Mouse (Mus musculus): ENCODE results near the gene Snap47. TPM values are rescaled to one million over a fixed set of nuclear protein-coding genes. Genes with fewer than 3 reads are reported as not detected.

Snap47 gene
- total and polyA plus RNA-seq, 3 experiments = 13.3 to 34.9 (median 27.9) TPM

DNA sequence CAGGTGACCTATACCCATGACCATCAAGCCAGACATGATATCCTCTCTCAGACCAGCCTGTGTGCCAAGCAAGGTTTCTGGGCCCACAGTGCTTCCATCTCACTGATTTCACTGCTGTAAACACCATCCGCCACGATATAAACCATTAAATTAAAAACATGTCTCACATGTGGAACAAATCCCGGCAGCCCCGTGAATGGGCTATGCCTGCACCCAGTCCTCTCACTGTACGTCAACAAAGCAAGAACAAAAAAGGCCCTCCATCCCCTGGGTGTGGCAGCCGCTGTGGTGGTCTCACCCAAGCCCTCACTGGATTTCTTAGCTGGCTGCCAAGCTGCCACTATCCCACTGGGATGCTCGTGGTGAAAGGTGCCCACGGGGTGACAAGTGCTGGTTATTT is 51.2 kb downstream of the Snap47 start:
- peaks cover 18% of the 10 kb centered on the region for H3K27me3 ChIP-seq (ENCODE audit: insufficient read depth, low read length)
- ATAC-seq (ENCODE audit: extremely low read depth, insufficient number of reproducible peaks, low FRiP score, poor library complexity, severe bottlenecking) (no peak), DNase-seq (ENCODE audit: low spot score) (no peak)

DNA sequence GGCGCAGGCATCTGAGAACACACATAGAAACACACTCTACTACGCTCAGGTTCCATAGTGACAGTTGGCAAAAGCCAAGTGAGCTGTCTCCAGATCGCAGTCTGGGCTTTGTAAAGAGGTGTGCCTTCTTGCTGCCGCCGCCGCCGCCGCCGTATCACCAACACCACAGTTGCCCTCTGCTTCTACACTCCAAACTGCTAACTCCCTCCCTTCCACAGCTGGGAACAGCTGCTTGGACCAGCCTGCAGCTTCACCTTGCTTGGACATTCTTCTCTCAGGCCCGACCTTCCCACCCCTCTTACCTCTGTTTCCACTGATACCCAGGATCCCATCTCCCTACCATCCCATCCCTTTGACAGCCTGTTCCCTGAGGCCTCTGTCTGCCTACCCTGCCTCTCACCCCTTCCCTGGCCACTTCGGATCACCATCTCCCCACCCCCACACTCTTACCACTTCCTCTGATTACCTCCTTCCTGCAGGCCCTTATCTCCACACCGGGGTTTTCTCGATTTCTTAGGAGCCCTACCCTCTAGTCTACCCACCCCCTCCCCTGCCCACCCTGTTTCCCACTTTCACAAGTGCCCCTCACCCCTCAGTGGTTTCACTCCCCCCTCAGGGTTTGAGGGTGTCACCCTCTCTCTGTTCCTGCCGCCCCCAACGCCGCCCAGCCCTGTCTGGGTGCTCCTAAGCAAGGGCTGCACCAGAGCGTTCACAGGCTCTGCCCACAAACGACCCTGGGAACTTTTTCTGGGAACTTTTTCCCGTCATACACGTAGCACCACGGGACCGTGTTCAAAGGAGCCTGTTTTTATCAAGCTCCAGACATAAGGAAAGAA is 53.2 kb downstream of the Snap47 start:
- Histone ChIP-seq H3K4me3 (ENCODE audit: low read depth, low read length) (peak overlapping the region; percentile 26; the same call in 1 of the 2 replicates), H3K9me3 (replicated peaks) (no peaks in the 10 kb centered on the region), H3K4me1 (ENCODE audit: insufficient read depth, low read depth, low read length) (peaks cover 31% of the 10 kb centered on the region), H3K27me3 (ENCODE audit: insufficient read depth, low read length) (peaks cover 28% of the 10 kb centered on the region), H3K36me3 (replicated peaks) (peaks cover 4% of the 10 kb centered on the region)
- TF ChIP-seq CTCF (IDR thresholded peaks at IDR 0.05; ENCODE audit: low read depth, low read length) = no peak
- TF ChIP-seq GATA2 (IDR thresholded peaks at IDR 0.05; ENCODE audit: borderline replicate concordance, low read depth, low read length) = no peak
- no peak for TF ChIP-seq TAL1 (conservative IDR thresholded peaks at IDR 0.05; ENCODE audit: low read depth, low read length)
- no peak for TF ChIP-seq GATA1 (IDR thresholded peaks at IDR 0.05; ENCODE audit: borderline replicate concordance, low read length)
- ATAC-seq (ENCODE audit: extremely low read depth, insufficient number of reproducible peaks, low FRiP score, poor library complexity, severe bottlenecking) = peak; percentile 57
- DNase-seq (ENCODE audit: low spot score) = peak; percentile 59

More for the DNA sequence above, 51.2 kb downstream of the Snap47 start:
- H3K36me3 ChIP-seq (replicated peaks) = peaks cover 16% of the 10 kb centered on the region
- no peak overlapping the region for H3K4me3 ChIP-seq (ENCODE audit: low read depth, low read length)
- TF ChIP-seq POLR2AphosphoS5 (IDR thresholded peaks at IDR 0.05; ENCODE audit: insufficient replicate concordance, low read depth, low read length) = no peak
- no peak for TF ChIP-seq GATA1 (IDR thresholded peaks at IDR 0.05; ENCODE audit: borderline replicate concordance, low read length)
- no peak for TF ChIP-seq CTCF (IDR thresholded peaks at IDR 0.05; ENCODE audit: low read depth, low read length)
- no peak for TF ChIP-seq TAL1 (conservative IDR thresholded peaks at IDR 0.05; ENCODE audit: low read depth, low read length)
- TF ChIP-seq GATA2 (IDR thresholded peaks at IDR 0.05; ENCODE audit: borderline replicate concordance, low read depth, low read length) = no peak
- no peaks in the 10 kb centered on the region for H3K9me3 ChIP-seq (replicated peaks)
- H3K4me1 ChIP-seq (ENCODE audit: insufficient read depth, low read depth, low read length) = peaks cover 31% of the 10 kb centered on the region

DNA sequence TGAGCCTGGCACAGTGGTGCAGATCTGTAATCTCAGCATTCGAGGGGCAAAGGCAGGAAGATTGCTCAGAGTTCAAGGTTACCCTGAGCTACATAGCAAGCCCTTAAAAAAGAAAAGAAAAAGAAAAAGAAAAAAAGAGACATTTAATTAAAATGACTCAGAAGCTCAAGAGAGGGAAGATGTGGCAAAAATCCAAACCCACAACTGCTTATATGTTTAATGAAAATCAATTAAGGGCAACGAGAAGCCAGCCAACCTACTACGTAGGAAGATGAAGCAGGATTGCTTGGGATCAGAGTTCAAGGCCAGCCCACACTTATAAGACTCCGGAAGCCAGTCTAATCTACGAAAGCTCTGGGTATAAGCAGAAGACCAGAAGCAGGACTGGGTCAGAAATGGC is 56.5 kb downstream of the Snap47 start:
- DNase-seq (ENCODE audit: low spot score) (no peak), ATAC-seq (ENCODE audit: extremely low read depth, insufficient number of reproducible peaks, low FRiP score, poor library complexity, severe bottlenecking) (no peak)
- no peaks in the 10 kb centered on the region for H3K9me3 ChIP-seq (replicated peaks)
- peaks cover 31% of the 10 kb centered on the region for H3K4me1 ChIP-seq (ENCODE audit: insufficient read depth, low read depth, low read length)
- no peaks in the 10 kb centered on the region for H3K36me3 ChIP-seq (replicated peaks)
- H3K27me3 ChIP-seq (ENCODE audit: insufficient read depth, low read length) = peaks cover 42% of the 10 kb centered on the region
- H3K4me3 ChIP-seq (ENCODE audit: low read depth, low read length) = no peak overlapping the region
- TF ChIP-seq CTCF (IDR thresholded peaks at IDR 0.05; ENCODE audit: low read depth, low read length) = no peak
- no peak for TF ChIP-seq POLR2AphosphoS5 (IDR thresholded peaks at IDR 0.05; ENCODE audit: insufficient replicate concordance, low read depth, low read length)
- TF ChIP-seq GATA1 (IDR thresholded peaks at IDR 0.05; ENCODE audit: borderline replicate concordance, low read length) = no peak
- no peak for TF ChIP-seq GATA2 (IDR thresholded peaks at IDR 0.05; ENCODE audit: borderline replicate concordance, low read depth, low read length)
- no peak for TF ChIP-seq TAL1 (conservative IDR thresholded peaks at IDR 0.05; ENCODE audit: low read depth, low read length)

DNA sequence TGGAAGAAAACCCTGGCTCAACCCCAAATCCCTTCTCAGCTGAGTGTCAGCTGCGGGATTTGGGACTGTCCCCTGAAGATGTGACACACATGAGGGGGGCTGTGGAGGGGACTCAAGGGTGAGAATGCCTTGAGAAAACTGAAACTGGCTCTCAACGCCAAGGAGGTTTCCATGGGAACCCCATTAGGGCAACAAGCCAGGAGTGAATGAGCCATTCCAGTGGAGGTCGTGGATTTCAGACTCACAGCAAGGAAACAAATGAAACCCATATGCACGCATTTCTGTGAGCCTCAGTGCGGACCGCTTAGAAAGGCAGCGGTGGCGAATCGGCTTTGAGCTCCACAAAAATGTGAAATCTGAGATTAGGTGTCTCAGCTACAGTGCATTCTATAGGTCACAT is 57.4 kb downstream of the Snap47 start:
- no peak for TF ChIP-seq POLR2AphosphoS5 (IDR thresholded peaks at IDR 0.05; ENCODE audit: insufficient replicate concordance, low read depth, low read length)
- TF ChIP-seq TAL1 (conservative IDR thresholded peaks at IDR 0.05; ENCODE audit: low read depth, low read length) = no peak
- TF ChIP-seq CTCF (IDR thresholded peaks at IDR 0.05; ENCODE audit: low read depth, low read length) = no peak
- TF ChIP-seq GATA2 (IDR thresholded peaks at IDR 0.05; ENCODE audit: borderline replicate concordance, low read depth, low read length) = no peak
- TF ChIP-seq GATA1 (IDR thresholded peaks at IDR 0.05; ENCODE audit: borderline replicate concordance, low read length) = no peak
- peaks cover 24% of the 10 kb centered on the region for H3K4me1 ChIP-seq (ENCODE audit: insufficient read depth, low read depth, low read length)
- no peaks in the 10 kb centered on the region for H3K9me3 ChIP-seq (replicated peaks)
- ATAC-seq (ENCODE audit: extremely low read depth, insufficient number of reproducible peaks, low FRiP score, poor library complexity, severe bottlenecking) (no peak), DNase-seq (ENCODE audit: low spot score) (no peak)
- no peaks in the 10 kb centered on the region for H3K36me3 ChIP-seq (replicated peaks)
- peaks cover 47% of the 10 kb centered on the region for H3K27me3 ChIP-seq (ENCODE audit: insufficient read depth, low read length)
- no peak overlapping the region for H3K4me3 ChIP-seq (ENCODE audit: low read depth, low read length)

DNA sequence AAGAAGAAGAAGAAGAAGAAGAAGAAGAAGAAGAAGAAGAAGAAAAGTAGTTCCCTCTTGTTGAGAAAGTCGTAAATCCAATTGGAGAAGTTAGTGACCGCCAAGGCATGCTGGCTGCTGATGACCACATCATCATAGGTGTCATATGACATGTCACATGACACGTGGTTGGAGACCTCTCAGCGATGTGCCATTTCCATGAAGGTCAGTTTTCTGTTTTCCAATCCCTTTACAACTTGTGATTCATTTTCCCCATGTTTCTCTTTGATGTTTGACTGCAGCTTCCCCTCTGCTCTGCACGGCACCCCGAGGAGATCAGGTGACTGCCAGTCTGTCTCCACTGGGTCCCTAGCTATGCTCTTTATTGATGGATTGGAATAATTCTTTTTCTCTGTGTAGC is 58.7 kb downstream of the Snap47 start:
- Histone ChIP-seq H3K36me3 (replicated peaks) (no peaks in the 10 kb centered on the region), H3K4me3 (ENCODE audit: low read depth, low read length) (no peak overlapping the region), H3K4me1 (ENCODE audit: insufficient read depth, low read depth, low read length) (peaks cover 11% of the 10 kb centered on the region), H3K9me3 (replicated peaks) (no peaks in the 10 kb centered on the region), H3K27me3 (ENCODE audit: insufficient read depth, low read length) (peaks cover 45% of the 10 kb centered on the region)
- no peak for TF ChIP-seq CTCF (IDR thresholded peaks at IDR 0.05; ENCODE audit: low read depth, low read length)
- TF ChIP-seq GATA2 (IDR thresholded peaks at IDR 0.05; ENCODE audit: borderline replicate concordance, low read depth, low read length) = no peak
- no peak for TF ChIP-seq POLR2AphosphoS5 (IDR thresholded peaks at IDR 0.05; ENCODE audit: insufficient replicate concordance, low read depth, low read length)
- TF ChIP-seq GATA1 (IDR thresholded peaks at IDR 0.05; ENCODE audit: borderline replicate concordance, low read length) = no peak
- TF ChIP-seq TAL1 (conservative IDR thresholded peaks at IDR 0.05; ENCODE audit: low read depth, low read length) = no peak
- DNase-seq (ENCODE audit: low spot score) (no peak), ATAC-seq (ENCODE audit: extremely low read depth, insufficient number of reproducible peaks, low FRiP score, poor library complexity, severe bottlenecking) (no peak)

DNA sequence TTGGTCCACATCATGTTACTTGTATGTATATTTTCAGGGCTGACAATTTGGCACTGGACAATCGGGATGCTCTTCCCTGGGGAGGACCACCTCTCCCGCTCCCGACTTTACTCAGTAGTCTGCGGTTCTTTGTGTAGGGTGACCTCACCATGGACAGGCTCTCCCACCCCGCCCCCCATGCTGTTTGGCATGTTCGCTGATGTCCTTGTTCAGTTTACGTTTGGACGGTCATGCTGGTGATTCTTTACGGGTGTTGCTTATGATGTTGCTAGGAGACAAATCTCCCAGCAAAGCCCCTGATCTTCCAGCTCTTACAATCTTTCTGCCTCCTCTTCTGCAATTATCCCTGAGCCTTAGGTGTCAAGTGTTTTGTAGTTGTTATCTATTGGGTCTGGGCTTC is 60.5 kb downstream of the Snap47 start:
- no peak for TF ChIP-seq TAL1 (conservative IDR thresholded peaks at IDR 0.05; ENCODE audit: low read depth, low read length)
- TF ChIP-seq GATA2 (IDR thresholded peaks at IDR 0.05; ENCODE audit: borderline replicate concordance, low read depth, low read length) = no peak
- TF ChIP-seq CTCF (IDR thresholded peaks at IDR 0.05; ENCODE audit: low read depth, low read length) = no peak
- TF ChIP-seq POLR2AphosphoS5 (IDR thresholded peaks at IDR 0.05; ENCODE audit: insufficient replicate concordance, low read depth, low read length) = no peak
- TF ChIP-seq GATA1 (IDR thresholded peaks at IDR 0.05; ENCODE audit: borderline replicate concordance, low read length) = no peak
- H3K9me3 ChIP-seq (replicated peaks) = no peaks in the 10 kb centered on the region
- no peak for DNase-seq (ENCODE audit: low spot score)
- H3K4me3 ChIP-seq (ENCODE audit: low read depth, low read length) = no peak overlapping the region
- ATAC-seq (ENCODE audit: extremely low read depth, insufficient number of reproducible peaks, low FRiP score, poor library complexity, severe bottlenecking) = no peak
- H3K36me3 ChIP-seq (replicated peaks) = no peaks in the 10 kb centered on the region
- peaks cover 41% of the 10 kb centered on the region for H3K27me3 ChIP-seq (ENCODE audit: insufficient read depth, low read length)
- no peaks in the 10 kb centered on the region for H3K4me1 ChIP-seq (ENCODE audit: insufficient read depth, low read depth, low read length)
